Mouse (Mus musculus) liver, embryonic 18 days (tissue): ENCODE measurements around the gene Pdzk1. TPM values are rescaled to one million over a fixed set of nuclear protein-coding genes. Genes with fewer than 3 reads are reported as not detected.

Source experiments
- polyA plus RNA-seq: library from polyadenylated mRNA; depleted of rRNA; stranded (reverse); fragments of >200 nt; gene quantifications from 2 replicates; pipeline ENCODE4 v1.2.3, GENCODE M21; 2012; rRNA removed

Gene Pdzk1
- 32.2 and 37.5 TPM in 2 replicates for polyA plus RNA-seq

DNA sequence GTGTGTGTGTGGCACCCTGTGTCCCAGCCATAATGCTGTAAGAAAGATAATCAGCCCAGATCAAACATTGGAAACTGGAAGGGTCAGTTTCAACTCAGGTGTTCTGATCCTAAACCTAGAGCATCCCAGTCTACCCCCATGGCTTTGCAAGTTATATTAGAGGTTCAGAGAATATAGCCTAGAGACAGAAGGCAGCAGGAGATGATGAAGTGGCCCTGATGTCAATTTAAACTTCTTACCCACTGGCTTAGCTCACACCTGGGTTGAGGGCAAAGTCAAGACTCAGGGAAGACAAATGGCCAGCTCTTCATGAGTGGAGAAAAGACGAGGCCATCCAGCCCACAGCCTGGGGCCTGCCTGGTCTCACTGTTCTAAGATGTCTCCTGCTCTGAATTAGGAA lies at the start of gene Pdzk1, which contains the start of gene Cd160:
Pdzk1 (plus strand) TSS at position 301 of the 400 bp plus-strand sequence.
Cd160 (minus strand) TSS at position 368 of the 400 bp plus-strand sequence.

GRCm38 (mm10) chr3:96904393-96904792 lies 75.3 kb downstream of the Pdzk1 start, which contains the start of gene Gja5:
Gene Gja5 (plus strand): TSS chr3:96904693.

GRCm38 (mm10) chr3:96904851-96905541 lies 75.9 kb downstream of the Pdzk1 start, which contains the start of gene Gpr89:
Gene Gpr89 (minus strand): TSS chr3:96905346.

Other genes with a start within 250 kb of the Pdzk1 start
- gene Polr3gl, start 235.1 kb upstream of the Pdzk1 start, polyA plus RNA-seq, result 19.6 and 26.1 TPM in 2 replicates
- gene Ankrd34a, start 232.6 kb upstream of the Pdzk1 start, polyA plus RNA-seq, result 0.03 and 0.04 TPM in 2 replicates
- 3.6 and 3.8 TPM in 2 replicates for gene Lix1l, start 228.1 kb upstream of the Pdzk1 start, polyA plus RNA-seq
- gene Rbm8a, start 199.4 kb upstream of the Pdzk1 start, polyA plus RNA-seq, result 18.6 and 20.5 TPM in 2 replicates
- 16.6 and 17.3 TPM in 2 replicates for gene Pex11b, start 193.9 kb upstream of the Pdzk1 start, polyA plus RNA-seq
- gene Gm42957, start 193.8 kb upstream of the Pdzk1 start, polyA plus RNA-seq, result 0.01 and 0.04 TPM in 2 replicates
- gene Itga10, start 183.7 kb upstream of the Pdzk1 start, polyA plus RNA-seq, result 0.61 TPM in 2 replicates
- gene Ankrd35, start 159.2 kb upstream of the Pdzk1 start, polyA plus RNA-seq, result 0.34 and 0.50 TPM in 2 replicates
- 5.5 and 6.9 TPM in 2 replicates for gene Pias3, start 132.9 kb upstream of the Pdzk1 start, polyA plus RNA-seq
- gene Nudt17, start 120.7 kb upstream of the Pdzk1 start, polyA plus RNA-seq, result 0.32 and 0.43 TPM in 2 replicates
- 18.6 and 20.2 TPM in 2 replicates for gene Polr3c, start 101.7 kb upstream of the Pdzk1 start, polyA plus RNA-seq
- gene Rnf115, start 101.6 kb upstream of the Pdzk1 start, polyA plus RNA-seq, result 14.4 and 15.0 TPM in 2 replicates
- gene Cd160, start 67 bp downstream of the Pdzk1 start, polyA plus RNA-seq, result 0.31 and 0.60 TPM in 2 replicates
- gene Gja5, start 75.4 kb downstream of the Pdzk1 start, polyA plus RNA-seq, result 2.7 and 3.2 TPM in 2 replicates
- 7.8 and 7.9 TPM in 2 replicates for gene Gpr89, start 76.1 kb downstream of the Pdzk1 start, polyA plus RNA-seq
- gene Gja8, start 96.7 kb downstream of the Pdzk1 start, polyA plus RNA-seq, result not detected in 2 replicates